Mouse (Mus musculus) liver, adult 2 months (tissue): ENCODE results near the gene Tubb3. TPM values are rescaled to one million over a fixed set of nuclear protein-coding genes. Genes with fewer than 3 reads are reported as not detected.

Experiments used
- DNase-seq: peaks from one replicate; pipeline ENCODE4 v3.0.0-alpha.2; 2011; ENCODE audit warnings: low read depth, low spot score; ENCODE audit errors: extremely low read depth
- H3K27ac ChIP-seq: fragments of 200-500 bp; replicated peaks from 2 replicates; pipeline ENCODE4 v1.5.1; 2012; ENCODE audit warnings: low read depth, mild to moderate bottlenecking, control low read depth, inconsistent platforms, low read length; ENCODE audit not compliant: insufficient read depth
- H3K27me3 ChIP-seq: fragments of 200-500 bp; 2 replicates; pipeline ENCODE4 v1.6.1; 2012; ENCODE audit warnings: mild to moderate bottlenecking, moderate library complexity, low read length, inconsistent platforms; ENCODE audit not compliant: control insufficient read depth, insufficient read depth
- H3K36me3 ChIP-seq: fragments of 200-500 bp; 2 replicates; pipeline ENCODE4 v1.6.1; 2012; ENCODE audit warnings: low read length, inconsistent platforms; ENCODE audit not compliant: control insufficient read depth, insufficient read depth
- H3K4me1 ChIP-seq: fragments of 200-500 bp; 2 replicates; pipeline ENCODE4 v1.6.1; 2011; ENCODE audit warnings: low read length; ENCODE audit not compliant: control insufficient read depth, insufficient read depth
- H3K4me3 ChIP-seq: fragments of 200-500 bp; 2 replicates; pipeline ENCODE4 v1.5.1; 2011; ENCODE audit warnings: low read depth, mild to moderate bottlenecking, control low read depth, low read length, moderate library complexity; ENCODE audit not compliant: insufficient read depth
- H3K79me2 ChIP-seq: fragments of 200-500 bp; 2 replicates; pipeline ENCODE4 v1.6.1; 2012; ENCODE audit warnings: inconsistent platforms, mild to moderate bottlenecking, low read length, moderate library complexity; ENCODE audit not compliant: control insufficient read depth, insufficient read depth
- H3K9ac ChIP-seq: fragments of 200-500 bp; 2 replicates; pipeline ENCODE4 v1.6.1; 2012; ENCODE audit warnings: low read depth, mild to moderate bottlenecking, control low read depth, inconsistent platforms, low read length
- CTCF ChIP-seq: fragments of 200-500 bp; IDR thresholded peaks from 2 replicates; pipeline ENCODE4 v1.5.1; 2011; ENCODE audit warnings: low read depth, low read length, control low read depth
- POLR2A ChIP-seq: fragments of 200-500 bp; IDR thresholded peaks from 2 replicates; pipeline ENCODE4 v1.6.1; 2011; ENCODE audit warnings: low read length, control low read depth; ENCODE audit not compliant: insufficient read depth; ENCODE audit errors: extremely low read depth
- WGBS: fragments of 180-500 bp; shearing (Covaris S2); methylation state at CpG from one replicate; pipeline ENCODE4 v1.1.7; 2018; 5-methylcytosine and 5-hydroxymethylcytosine counted together
- polyA plus RNA-seq: library from polyadenylated mRNA; depleted of rRNA; stranded (reverse); fragments of >200 nt; gene quantifications from 2 replicates; pipeline ENCODE4 v1.2.3, GENCODE M21; 2012
- total RNA-seq: library from RNA; depleted of rRNA; stranded (reverse); fragments of >200 nt; gene quantifications from 2 replicates; pipeline ENCODE4 v1.2.3, GENCODE M21; 2014

Gene Tubb3
- total and polyA plus RNA-seq, 2 experiments: not detected

GRCm38 (mm10) chr8:123408586-123409544 is 2.4 kb upstream of the Tubb3 start:
- no peak for DNase-seq
- H3K4me3 ChIP-seq: no peak overlapping the region
- no peak overlapping the region for H3K27ac ChIP-seq
- no peaks in the 10 kb centered on the region for H3K79me2 ChIP-seq
- H3K36me3 ChIP-seq: no peaks in the 10 kb centered on the region
- WGBS: 61% methylated on average over 9 of the region's 9 CpGs
- peaks cover 10% of the 10 kb centered on the region for H3K27me3 ChIP-seq
- H3K4me1 ChIP-seq: no peaks in the 10 kb centered on the region
- H3K9ac ChIP-seq: no peak overlapping the region
- no peak for TF ChIP-seq CTCF
- TF ChIP-seq POLR2A: no peak

GRCm38 (mm10) chr8:123410049-123410587 is 1.1 kb upstream of the Tubb3 start:
- H3K27me3 ChIP-seq: peaks cover 10% of the 10 kb centered on the region
- no peak for TF ChIP-seq POLR2A
- no peak for TF ChIP-seq CTCF
- no peaks in the 10 kb centered on the region for H3K4me1 ChIP-seq
- no peak for DNase-seq
- no peak overlapping the region for H3K27ac ChIP-seq
- no peaks in the 10 kb centered on the region for H3K36me3 ChIP-seq
- no peak overlapping the region for H3K4me3 ChIP-seq
- H3K79me2 ChIP-seq: no peaks in the 10 kb centered on the region
- 76% methylated on average over 8 of the region's 8 CpGs for WGBS
- H3K9ac ChIP-seq: no peak overlapping the region

DNA sequence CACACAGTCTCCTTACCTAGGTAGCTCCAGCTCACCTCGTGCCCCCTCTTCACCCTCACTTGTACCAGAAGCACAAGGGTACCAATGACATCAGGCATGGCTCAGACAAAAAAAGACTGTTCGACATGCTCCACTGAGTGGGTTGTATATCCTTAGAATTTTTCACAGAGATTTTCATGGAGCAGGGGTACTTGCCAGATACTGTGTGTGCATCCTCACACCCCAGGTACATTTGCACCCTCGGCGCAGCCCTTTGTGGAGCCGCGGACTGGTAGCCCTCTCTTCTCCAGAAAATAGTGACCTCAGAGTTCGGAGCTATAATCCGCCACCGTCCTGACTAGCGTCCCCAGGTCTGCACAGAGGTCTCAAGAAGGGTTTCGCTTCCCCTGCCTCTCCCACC is 436 bp upstream of the Tubb3 start:
- DNase-seq: no peak
- Histone ChIP-seq H3K27me3 (peaks cover 10% of the 10 kb centered on the region), H3K27ac (no peak overlapping the region), H3K4me3 (no peak overlapping the region), H3K79me2 (no peaks in the 10 kb centered on the region), H3K36me3 (no peaks in the 10 kb centered on the region), H3K4me1 (no peaks in the 10 kb centered on the region), H3K9ac (no peak overlapping the region)
- WGBS: 22% methylated on average over 11 of the region's 11 CpGs
- TF ChIP-seq POLR2A (no peak), CTCF (no peak)

DNA sequence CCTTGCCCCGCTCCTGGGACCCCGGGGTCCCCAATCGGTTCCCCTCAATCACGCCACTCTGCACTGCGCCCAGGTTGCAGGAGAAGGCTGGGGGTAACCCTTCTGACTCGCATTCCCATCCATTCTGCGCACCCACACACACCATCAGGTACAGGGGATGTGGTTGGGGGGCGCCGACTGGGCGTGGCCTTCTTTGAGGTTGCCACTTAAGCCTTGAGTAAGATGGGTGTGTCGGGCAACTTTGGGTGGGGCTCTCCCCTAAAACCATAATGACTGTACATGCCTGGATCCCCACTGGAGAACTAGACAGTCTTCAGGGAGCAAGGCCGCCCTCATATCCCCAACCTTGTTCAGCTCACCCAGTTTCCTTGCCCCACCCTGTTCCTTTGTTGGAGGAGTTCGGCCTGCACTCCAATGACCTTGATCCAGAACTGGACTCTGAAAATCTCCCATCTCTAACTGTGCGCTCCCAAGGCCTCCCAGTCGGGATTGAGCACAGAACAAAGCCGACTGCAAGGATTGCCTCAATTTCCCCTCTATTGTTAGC is 630 bp downstream of the Tubb3 start:
- TF ChIP-seq POLR2A (no peak), CTCF (no peak)
- H3K9ac ChIP-seq: no peak overlapping the region
- 18% methylated on average over 16 of the region's 16 CpGs for WGBS
- H3K27ac ChIP-seq: no peak overlapping the region
- DNase-seq: no peak
- no peaks in the 10 kb centered on the region for H3K4me1 ChIP-seq
- H3K27me3 ChIP-seq: peaks cover 10% of the 10 kb centered on the region
- H3K36me3 ChIP-seq: no peaks in the 10 kb centered on the region
- H3K4me3 ChIP-seq: no peak overlapping the region
- H3K79me2 ChIP-seq: no peaks in the 10 kb centered on the region

DNA sequence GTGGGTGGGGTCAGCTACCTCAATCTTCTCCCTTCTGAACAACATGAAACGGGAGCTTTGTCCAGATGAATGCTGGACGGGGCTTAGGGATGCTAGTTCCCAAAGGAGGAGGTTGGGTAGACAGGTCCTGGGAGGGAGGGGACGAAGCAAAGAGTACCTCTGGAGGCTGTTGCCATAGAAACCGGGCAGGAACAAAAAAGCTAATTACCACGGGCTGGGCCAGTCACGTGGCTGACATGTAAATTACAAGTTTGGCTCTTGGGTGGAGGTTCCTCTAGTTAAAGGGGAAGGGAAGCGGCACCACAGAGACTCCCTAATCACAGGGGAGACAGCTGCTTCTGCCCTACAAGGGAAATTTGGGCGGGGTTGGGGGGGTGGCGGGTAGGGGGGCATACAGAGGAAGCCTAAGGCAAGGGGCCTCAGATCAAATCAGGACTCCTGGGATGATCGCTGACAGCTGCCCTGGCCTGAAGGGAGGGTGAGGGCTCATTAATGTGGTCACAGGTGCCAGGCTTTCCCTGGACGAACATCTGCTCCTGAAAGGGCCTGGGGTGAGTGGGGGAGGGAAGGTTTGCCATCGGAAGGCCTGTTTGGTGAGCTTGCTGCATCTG is 1.4 kb downstream of the Tubb3 start:
- no peak for DNase-seq

More for the DNA sequence above, 1.4 kb downstream of the Tubb3 start:
- no peaks in the 10 kb centered on the region for H3K36me3 ChIP-seq
- no peak overlapping the region for H3K27ac ChIP-seq
- peaks cover 10% of the 10 kb centered on the region for H3K27me3 ChIP-seq
- WGBS: 17% methylated on average over 12 of the region's 12 CpGs
- no peak for TF ChIP-seq POLR2A
- no peak for TF ChIP-seq CTCF
- no peaks in the 10 kb centered on the region for H3K4me1 ChIP-seq
- no peaks in the 10 kb centered on the region for H3K79me2 ChIP-seq
- no peak overlapping the region for H3K9ac ChIP-seq
- no peak overlapping the region for H3K4me3 ChIP-seq
